Mouse (Mus musculus) lung, postnatal 10 days (tissue): ENCODE results near the gene Tedc2.

ENCODE experiments used
- DNase-seq: peaks from one replicate; pipeline ENCODE4 v3.0.0; 2021

Tedc2 gene

GRCm38 (mm10) chr17:24211631-24212440 lies 8.8 kb downstream of the Tedc2 start:
- DNase-seq: peak; percentile 80

- DNase-seq: no peak
Observed at GRCm38 (mm10) chr17:24210591-24210990, 10.1 kb downstream of the Tedc2 start.

DNA sequence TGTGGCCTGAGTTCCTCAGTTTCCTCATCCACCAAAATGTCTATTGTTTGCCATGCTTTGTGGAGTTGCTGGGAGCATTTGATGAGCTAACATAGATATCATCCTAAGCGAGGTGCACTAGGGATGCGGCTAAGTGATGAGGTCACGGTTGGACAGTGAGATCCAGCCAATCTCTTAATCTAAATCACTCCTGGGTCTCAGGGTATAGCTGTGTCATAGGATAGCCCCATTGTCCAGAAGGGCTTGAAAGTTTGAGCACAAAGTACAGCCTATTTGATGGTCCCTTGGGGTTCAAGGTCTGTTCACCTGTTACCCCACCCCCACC lies 10.8 kb downstream of the Tedc2 start:
- no peak for DNase-seq

DNA sequence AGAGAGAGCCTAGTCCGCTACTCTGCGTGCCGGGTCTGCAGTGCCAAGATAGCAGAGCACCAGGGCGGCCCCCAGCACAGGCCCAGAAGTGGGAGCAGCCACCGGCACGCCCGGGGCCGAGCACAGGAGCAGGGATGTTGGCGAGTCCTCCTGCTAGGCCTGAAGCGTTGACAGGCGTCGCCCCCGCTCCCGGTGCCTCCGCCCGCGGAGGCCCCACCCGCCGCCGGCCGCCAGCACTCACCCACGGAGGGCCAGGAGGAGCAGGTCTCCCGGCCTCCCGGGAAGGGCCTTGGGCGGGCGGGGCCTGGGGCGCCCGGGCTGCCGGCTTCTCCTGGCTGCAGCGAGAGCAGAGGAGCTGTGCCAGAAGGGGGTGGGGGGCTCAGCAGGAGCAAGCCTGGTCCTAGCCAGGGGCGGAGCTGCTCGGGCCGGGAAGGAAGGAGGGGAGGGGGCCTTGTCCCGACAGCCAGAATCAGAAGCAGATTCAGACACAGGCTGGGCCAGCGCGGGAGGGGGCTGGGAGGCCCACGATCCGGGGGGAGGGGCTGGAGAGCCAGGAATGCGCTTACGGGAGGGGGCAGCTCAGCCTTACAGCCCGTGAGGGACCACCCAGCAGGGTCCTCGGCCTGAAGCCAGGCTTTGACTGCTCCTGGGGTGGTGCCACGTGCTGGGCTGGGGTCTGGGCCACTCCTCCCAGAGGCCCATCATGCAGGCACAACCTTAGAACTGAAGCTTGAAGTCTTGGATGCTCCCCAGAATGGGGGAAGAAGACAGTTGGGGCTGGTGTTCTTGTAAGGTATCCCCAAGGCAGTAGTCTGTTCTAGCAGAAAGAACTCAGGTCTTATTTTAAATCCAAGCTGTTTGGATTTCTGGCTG lies 11.4 kb downstream of the Tedc2 start, which contains the start of gene Ntn3:
TSS of gene Ntn3 (minus strand) at position 489 of the 873 bp plus-strand sequence.
- DNase-seq: peak; percentile 73

- DNase-seq: peak; percentile 39
Observed at GRCm38 (mm10) chr17:24208641-24209042, 12.0 kb downstream of the Tedc2 start.

DNA sequence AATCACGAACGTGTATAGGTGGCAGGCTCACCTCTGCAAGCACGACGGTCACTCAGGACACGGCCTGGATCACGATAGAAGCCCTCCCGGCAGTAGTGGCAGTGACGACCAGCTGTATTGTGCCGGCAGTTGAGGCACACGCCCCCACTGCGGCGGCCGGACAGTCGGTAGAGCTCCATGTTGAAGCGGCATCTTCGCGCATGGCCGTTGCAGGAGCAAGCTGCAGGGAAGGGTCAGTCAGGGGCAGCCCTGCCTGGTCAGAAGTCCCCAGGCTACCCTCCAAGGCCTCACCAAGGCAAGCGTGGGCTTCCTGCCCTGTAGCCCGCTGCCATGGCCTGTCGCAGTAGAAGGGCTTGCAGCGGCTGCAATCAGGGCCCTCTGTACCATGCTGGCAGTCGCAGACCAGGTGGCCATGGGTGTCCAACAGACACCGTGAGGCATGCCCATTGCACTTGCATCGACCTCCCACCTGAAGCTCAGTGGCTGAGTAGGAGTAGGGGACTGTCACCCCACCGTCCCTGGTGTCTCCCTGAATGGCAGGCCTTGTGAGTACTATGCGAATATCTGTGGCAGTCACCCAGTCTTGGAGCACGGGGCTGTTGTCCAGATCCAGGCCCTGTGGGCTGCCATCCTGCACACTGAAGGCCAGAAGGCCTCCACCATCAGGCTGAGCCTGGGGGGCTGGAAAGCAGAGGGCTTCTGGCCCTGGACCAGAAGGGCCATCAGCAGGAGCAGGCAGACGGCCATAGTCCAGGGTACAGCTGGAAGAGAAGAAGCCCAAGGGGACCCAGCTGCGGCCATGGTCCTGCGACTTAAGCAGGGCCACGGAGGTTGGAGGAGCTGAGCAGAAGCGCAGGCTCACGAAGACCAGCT lies 12.6 kb downstream of the Tedc2 start:
- DNase-seq: no peak

- peak; percentile 68 for DNase-seq
Observed at GRCm38 (mm10) chr17:24206451-24207351, 13.9 kb downstream of the Tedc2 start.

GRCm38 (mm10) chr17:24205908-24206361 lies 14.7 kb downstream of the Tedc2 start:
- peak; percentile 56 for DNase-seq

DNA sequence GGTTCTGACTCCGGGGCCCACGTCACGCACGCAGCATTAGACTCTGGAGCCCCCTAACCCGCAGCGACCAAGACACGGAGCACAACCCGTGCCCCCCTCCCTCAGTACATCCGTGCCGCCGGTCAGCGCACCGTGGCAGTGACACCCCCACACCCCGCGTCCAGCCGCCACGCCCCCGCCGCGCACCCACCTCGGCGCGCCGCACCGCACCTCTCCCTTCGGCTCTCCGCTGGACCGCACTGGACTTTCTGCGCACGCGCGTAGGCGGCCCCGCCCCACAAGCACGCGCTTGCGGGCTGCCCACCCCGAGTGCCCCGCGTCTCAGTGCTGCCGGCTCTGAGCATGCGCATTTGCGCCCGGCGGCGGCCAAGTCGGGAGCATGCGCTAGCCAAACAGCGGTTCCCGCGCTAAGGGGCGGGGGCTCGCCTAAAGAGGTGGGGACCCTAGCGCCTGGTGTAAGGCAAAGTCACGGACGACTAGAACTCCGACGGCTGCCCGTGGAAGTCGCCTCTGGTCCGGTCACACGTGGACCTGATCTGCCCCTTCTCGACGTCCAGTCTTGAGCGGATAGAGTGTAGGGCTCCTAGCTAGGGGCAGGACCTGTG lies 15.3 kb downstream of the Tedc2 start, which contains the start of gene Tbc1d24:
TSS of gene Tbc1d24 (minus strand) at position 279 of the 605 bp plus-strand sequence.
- DNase-seq: peak; percentile 93

DNA sequence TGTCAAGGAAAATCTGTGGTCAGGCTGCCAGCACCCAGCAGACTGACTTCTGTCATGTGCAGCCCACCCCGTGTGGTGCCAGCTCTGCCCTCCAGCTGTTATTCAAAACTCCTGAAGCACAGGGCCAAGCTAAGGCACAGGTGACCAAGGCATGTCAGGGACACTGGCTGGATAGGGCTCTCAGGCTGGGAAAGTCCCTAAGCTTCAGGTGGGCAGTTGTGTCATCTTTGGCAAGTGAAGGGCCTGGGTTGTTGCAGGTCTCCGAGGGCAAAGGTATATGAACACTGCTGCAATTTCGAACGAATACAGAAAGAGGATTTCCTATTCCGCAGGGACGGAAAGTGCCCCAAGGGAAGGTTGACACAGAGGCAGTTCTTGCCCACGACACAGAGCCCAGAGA lies 15.8 kb downstream of the Tedc2 start:
- DNase-seq: no peak

- no peak for DNase-seq
Observed at GRCm38 (mm10) chr17:24203611-24204534, 16.8 kb downstream of the Tedc2 start.

DNA sequence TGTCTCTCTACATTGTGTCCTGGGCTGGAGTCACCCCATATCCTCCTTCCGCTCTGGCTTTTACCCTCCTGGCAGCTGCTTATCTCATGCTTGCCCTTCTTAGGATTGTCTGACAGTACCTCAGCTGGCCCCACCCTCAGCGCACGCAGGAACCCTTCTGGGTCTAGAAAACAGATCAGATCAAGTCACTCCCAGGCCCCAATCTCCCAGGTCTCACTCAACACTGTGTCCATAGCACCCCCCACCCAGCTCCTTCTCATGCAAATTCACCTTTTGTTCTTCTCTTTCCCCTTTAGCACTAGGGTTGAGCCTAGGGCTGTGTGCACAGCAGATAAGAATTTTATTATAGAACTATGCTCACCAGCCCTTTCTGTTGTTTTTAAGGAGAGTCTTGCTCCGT lies 17.6 kb downstream of the Tedc2 start:
- no peak for DNase-seq

DNA sequence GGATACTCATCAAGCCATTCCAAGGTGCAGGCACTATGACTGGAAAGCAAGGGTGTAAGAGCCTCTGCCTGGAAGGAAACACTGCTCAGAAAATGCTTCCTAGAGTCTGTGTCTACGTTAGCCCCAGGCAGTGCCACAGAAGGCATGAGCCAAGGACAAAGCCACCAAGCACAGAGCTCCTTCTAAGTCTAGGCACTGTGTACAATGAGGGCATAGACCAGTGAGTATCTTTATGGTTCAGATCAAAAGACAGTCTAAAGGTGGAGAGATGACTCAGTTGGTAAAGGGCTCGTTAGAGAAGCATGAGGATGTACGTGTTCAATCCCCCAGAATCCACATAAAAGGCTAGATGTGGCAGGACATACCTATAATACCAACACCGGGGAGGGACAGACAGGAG lies 19.6 kb downstream of the Tedc2 start:
- DNase-seq: no peak

GRCm38 (mm10) chr17:24199741-24200140 lies 20.9 kb downstream of the Tedc2 start:
- no peak for DNase-seq

DNA sequence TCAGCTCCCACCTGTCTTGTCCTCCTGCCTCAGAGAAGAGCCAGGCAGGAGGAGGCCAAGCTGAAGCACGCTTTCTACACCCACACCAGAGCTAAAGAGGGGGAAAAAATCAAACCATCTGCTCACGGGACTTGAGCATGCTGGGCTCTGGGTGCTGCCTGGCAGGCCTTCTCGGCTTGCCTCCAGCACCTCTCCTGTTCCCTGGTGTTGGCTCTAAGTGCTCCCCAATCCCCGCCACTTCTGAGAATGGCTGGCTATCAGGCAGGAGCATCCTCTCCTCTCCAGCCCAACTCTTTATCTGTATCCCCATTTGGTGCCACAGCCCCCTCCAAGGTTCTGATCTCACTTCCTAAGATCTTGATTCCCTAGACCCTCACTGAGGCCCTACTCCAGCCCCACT lies 21.4 kb downstream of the Tedc2 start:
- no peak for DNase-seq

GRCm38 (mm10) chr17:24197032-24197824 lies 23.4 kb downstream of the Tedc2 start:
- DNase-seq: no peak

DNA sequence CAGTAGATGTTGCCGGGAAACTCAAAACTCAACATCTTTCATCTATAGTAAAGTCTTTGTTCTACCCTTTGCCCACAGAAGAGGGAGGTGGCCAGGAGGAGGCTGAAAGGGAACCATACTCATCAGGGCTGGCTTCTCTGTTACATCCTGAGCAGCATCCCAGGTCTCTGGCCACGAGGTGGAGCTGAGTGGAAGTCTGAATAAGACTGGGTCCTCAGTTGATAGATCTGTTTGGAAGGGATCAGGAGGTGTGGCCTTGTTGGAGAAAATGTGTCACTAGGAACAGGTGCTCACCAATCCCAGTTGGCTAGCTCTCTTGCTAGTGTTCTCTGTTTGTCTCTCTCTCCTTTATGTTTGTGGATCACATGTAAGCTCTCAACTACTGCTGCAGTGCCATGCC lies 25.3 kb downstream of the Tedc2 start:
- no peak for DNase-seq

DNA sequence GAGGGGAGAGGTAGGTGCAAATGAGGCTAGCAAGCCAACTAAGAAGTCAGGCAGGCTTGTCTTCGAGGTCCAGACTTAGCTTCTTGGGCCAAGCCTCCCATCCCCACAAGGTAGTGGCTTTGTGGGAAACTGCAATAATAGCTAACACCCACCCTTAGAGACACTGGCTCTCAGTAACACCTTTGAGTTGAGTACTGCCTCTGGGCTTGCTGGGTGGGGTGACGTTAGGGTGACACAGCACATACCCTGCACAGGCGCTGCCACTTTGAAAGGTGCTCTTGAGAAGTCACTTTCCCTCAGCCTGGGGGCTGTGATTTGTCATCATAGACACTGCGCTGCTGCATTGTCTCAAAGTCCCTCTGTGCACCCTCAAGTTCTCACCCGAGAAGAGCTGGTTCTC lies 26.9 kb downstream of the Tedc2 start:
- DNase-seq: no peak

- DNase-seq: no peak
Observed at GRCm38 (mm10) chr17:24193268-24193667, 27.4 kb downstream of the Tedc2 start.
